ENCODE assay signal across 11 mouse cellular contexts in the genomic region with DNA sequence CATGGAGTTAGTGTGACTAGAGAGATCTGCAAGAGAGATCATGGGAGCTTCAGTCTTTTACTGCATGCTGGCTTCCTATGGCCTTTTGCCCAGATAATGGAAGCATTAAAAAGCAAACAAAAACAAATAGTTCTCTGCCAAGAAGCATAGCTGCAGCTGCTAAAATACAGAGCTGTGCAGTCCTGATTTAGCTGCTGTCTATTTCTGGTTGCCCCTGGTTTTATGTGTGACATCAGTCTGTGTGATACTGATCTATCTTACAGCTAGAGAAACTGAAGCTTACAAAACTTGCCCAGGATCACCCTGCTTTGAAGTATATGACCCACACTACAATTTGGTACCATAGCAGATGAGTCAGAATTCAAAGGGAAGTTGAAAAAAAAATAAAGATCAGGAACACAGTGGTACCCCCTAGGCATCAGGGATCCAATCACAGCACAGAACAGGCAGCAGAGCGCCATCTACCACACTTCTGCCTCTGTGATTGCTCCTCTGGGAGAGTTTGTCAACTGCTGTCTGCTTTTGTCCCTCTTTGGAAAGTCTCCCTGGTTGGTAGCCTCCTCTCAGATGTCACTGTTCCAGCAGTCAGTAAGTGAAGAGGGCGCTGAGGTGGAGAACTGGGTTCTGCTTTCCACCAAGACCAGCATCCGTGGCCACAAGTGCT. TPM values are rescaled to one million over a fixed set of nuclear protein-coding genes. Genes with fewer than 3 reads are reported as not detected.
A peak's percentile ranks its signal among the peaks of the same experiment; 100 is the strongest.
DNase-seq lines count a peak whose midpoint lies in the region; ATAC-seq and TF ChIP-seq lines count a peak whose summit lies in the region.
"Had no signal": no experiment of that assay in that cellular context is flagged by ENCODE, and none has a peak within 500 bp of the region (broad histone marks: within the 10 kb centered on the region; RNA-seq: fewer than 3 reads in every experiment).

No protein-coding gene starts in this region.

- ATAC-seq in hindbrain, postnatal 0 days = no peak
- no peak for ATAC-seq in hindbrain, embryonic 11.5 days (ENCODE audit: low FRiP score)
- ATAC-seq: activated CD4-positive, CD25-positive, alpha-beta regulatory T cell, adult 4 months had no signal

- TF ChIP-seq CTCF in hindbrain, postnatal 0 days (IDR thresholded peaks at IDR 0.05; ENCODE audit: low read depth) = no peak
- TF ChIP-seq CTCF in lung, adult 2 months (IDR thresholded peaks at IDR 0.05; ENCODE audit: insufficient read depth, low read length) = 0 out of 2 replicates have a peak, but pooled peaks have one; percentile 3

- no peaks in the 10 kb centered on the region for H3K27me3 ChIP-seq in hindbrain, postnatal 0 days (ENCODE audit: insufficient read depth, low read length)
- no peaks in the 10 kb centered on the region for H3K27me3 ChIP-seq in hindbrain, embryonic 11.5 days (ENCODE audit: control insufficient read depth, insufficient read depth, low read length)
- H3K27me3 ChIP-seq in myocyte (ENCODE audit: control insufficient read depth, insufficient read depth, insufficient read length) = no peaks in the 10 kb centered on the region
- H3K27me3 ChIP-seq: hindbrain, embryonic 12.5 days had no signal

- no peak overlapping the region for H3ac ChIP-seq in myocyte (ENCODE audit: control insufficient read depth, insufficient read length)

- DNase-seq in hindbrain, postnatal 0 days (ENCODE audit: low spot score) = peak; percentile 23
- no peak for DNase-seq in hindbrain, embryonic 11.5 days (ENCODE audit: low spot score)
- DNase-seq in lung, adult 2 months = no peak
- DNase-seq in lung, postnatal 25 days (ENCODE audit: low spot score) = no peak
- peak; percentile 82 for DNase-seq in adipocyte (ENCODE audit: low spot score)
- DNase-seq in testis, postnatal 10 days (ENCODE audit: low spot score) = no peak
- DNase-seq: retina, postnatal 1 day had no signal

- H3K9ac ChIP-seq in hindbrain, postnatal 0 days (replicated peaks; ENCODE audit: low read length) = no peak overlapping the region
- H3K9ac ChIP-seq in hindbrain, embryonic 11.5 days (ENCODE audit: low read depth, low read length) = no peak overlapping the region
- H3K9ac ChIP-seq: hindbrain, embryonic 12.5 days had no signal

- H3K4me3 ChIP-seq in hindbrain, postnatal 0 days (ENCODE audit: low read length) = no peak overlapping the region
- no peak overlapping the region for H3K4me3 ChIP-seq in hindbrain, embryonic 11.5 days (ENCODE audit: low read depth, low read length)
- no peak overlapping the region for H3K4me3 ChIP-seq in lung, adult 2 months (replicated peaks; ENCODE audit: extremely low read depth, low read depth, low read length)
- H3K4me3 ChIP-seq in myocyte = no peak overlapping the region
- H3K4me3 ChIP-seq: forebrain, embryonic 10.5 days; hindbrain, embryonic 12.5 days had no signal

- H3K4me1 ChIP-seq in hindbrain, postnatal 0 days (ENCODE audit: insufficient read depth, low read length) = no peaks in the 10 kb centered on the region
- H3K4me1 ChIP-seq in hindbrain, embryonic 11.5 days (replicated peaks; ENCODE audit: control insufficient read depth, insufficient read depth, low read length) = no peaks in the 10 kb centered on the region
- H3K4me1 ChIP-seq in lung, adult 2 months (ENCODE audit: control insufficient read depth, insufficient read depth, low read length) = peaks cover 24% of the 10 kb centered on the region
- H3K4me1 ChIP-seq: forebrain, embryonic 10.5 days; hindbrain, embryonic 12.5 days had no signal

- H3K27ac ChIP-seq in hindbrain, postnatal 0 days = 0 out of 2 replicates have a peak overlapping the region, but pooled peaks have one; percentile 26
- no peak overlapping the region for H3K27ac ChIP-seq in hindbrain, embryonic 11.5 days (ENCODE audit: low read depth, low read length)
- H3K27ac ChIP-seq: forebrain, embryonic 10.5 days; hindbrain, embryonic 12.5 days had no signal

- no peak for TF ChIP-seq POLR2A in lung, adult 2 months (IDR thresholded peaks at IDR 0.05; ENCODE audit: borderline replicate concordance, extremely low read depth, low read depth, low read length)
- no peak for TF ChIP-seq POLR2A in myocyte (IDR thresholded peaks at IDR 0.05; ENCODE audit: insufficient read length, low read depth)

- no peak overlapping the region for H3K4me2 ChIP-seq in hindbrain, postnatal 0 days (ENCODE audit: low read depth, low read length)
- H3K4me2 ChIP-seq in hindbrain, embryonic 11.5 days (replicated peaks; ENCODE audit: low read depth, low read length) = no peak overlapping the region
- H3K4me2 ChIP-seq in myocyte (ENCODE audit: low read depth) = peak overlapping the region; percentile 51
- H3K4me2 ChIP-seq: hindbrain, embryonic 12.5 days had no signal

- H3K79me2 ChIP-seq in myocyte (ENCODE audit: control insufficient read depth, insufficient read depth) = peaks cover 6% of the 10 kb centered on the region

- H3K9me3 ChIP-seq in hindbrain, postnatal 0 days (ENCODE audit: low read length) = no peaks in the 10 kb centered on the region
- no peaks in the 10 kb centered on the region for H3K9me3 ChIP-seq in hindbrain, embryonic 11.5 days (ENCODE audit: control insufficient read depth, low read length)
- H3K9me3 ChIP-seq: forebrain, embryonic 10.5 days; hindbrain, embryonic 12.5 days had no signal

- WGBS in hindbrain, postnatal 0 days = 69% methylated on average over 3 of the region's 3 CpGs
- 78% methylated on average over 3 of the region's 3 CpGs for WGBS in hindbrain, embryonic 11.5 days
- WGBS in lung, adult 2 months = 59% methylated on average over 3 of the region's 3 CpGs

- no peaks in the 10 kb centered on the region for H3K36me3 ChIP-seq in hindbrain, postnatal 0 days (ENCODE audit: insufficient read depth, low read length)
- H3K36me3 ChIP-seq in hindbrain, embryonic 11.5 days (ENCODE audit: control insufficient read depth, insufficient read depth, low read length) = no peaks in the 10 kb centered on the region
- H3K36me3 ChIP-seq in myocyte (ENCODE audit: control insufficient read depth, insufficient read depth) = no peaks in the 10 kb centered on the region
- H3K36me3 ChIP-seq: forebrain, embryonic 10.5 days; hindbrain, embryonic 12.5 days had no signal

TF ChIP-seq in myocyte, 11 proteins besides CTCF, POLR2A, EP300 and RAD21:
- TF ChIP-seq MAX (IDR thresholded peaks at IDR 0.05; ENCODE audit: low read depth) (no peak), E2F4 (IDR thresholded peaks at IDR 0.05; ENCODE audit: insufficient read depth) (no peak), CEBPB (IDR thresholded peaks at IDR 0.05; ENCODE audit: insufficient read depth, poor library complexity, severe bottlenecking) (no peak), REST (IDR thresholded peaks at IDR 0.05; ENCODE audit: insufficient read depth, insufficient read length) (no peak), POLR2AphosphoS2 (IDR thresholded peaks at IDR 0.05; ENCODE audit: insufficient read length, low read depth) (no peak), TCF12 (IDR thresholded peaks at IDR 0.05; ENCODE audit: insufficient read depth, poor library complexity, severe bottlenecking) (no peak), MYOD1 (IDR thresholded peaks at IDR 0.05; ENCODE audit: control insufficient read depth in 1 of 3, insufficient read length in 2 of 3, low read depth in 2 of 3) (no peak), MYOG (IDR thresholded peaks at IDR 0.05; ENCODE audit: control insufficient read depth in 1 of 3, insufficient read depth in 1 of 3, insufficient read length in 2 of 3, low read depth in 2 of 3) (no peak), SRF (IDR thresholded peaks at IDR 0.05; ENCODE audit: control insufficient read depth, insufficient read length, low read depth) (no peak), TCF3 (IDR thresholded peaks at IDR 0.05; ENCODE audit: insufficient read length, low read depth) (no peak)

RNA-seq across cellular contexts. Expression of a gene that starts 34.7 kb away (rescaled TPM):
- 14.2 and 18.5 TPM in 2 replicates for total RNA-seq in hindbrain, postnatal 0 days (2014; rRNA removed)
- polyA plus RNA-seq in hindbrain, postnatal 0 days (2015; fragmentation: Nextera tagmentation; extraction: Ambion mirVana) = 3.1 TPM in 2 replicates
- polyA plus RNA-seq in hindbrain, embryonic 11.5 days (2014; fragmentation: Nextera tagmentation; extraction: Ambion mirVana) = 3.5 and 6.4 TPM in 2 replicates
- 28.3 and 34.7 TPM in 2 replicates for polyA plus RNA-seq in lung, adult 2 months (2012; rRNA removed)
- polyA plus RNA-seq in myocyte (2012; fragmentation: generic; extraction: Trizol) = 5.1 TPM

RNA-seq across cellular contexts. Expression of a gene that starts 54.3 kb away (rescaled TPM):
- 26.2 and 39.5 TPM in 2 replicates for total RNA-seq in hindbrain, postnatal 0 days (2014; rRNA removed)
- polyA plus RNA-seq in hindbrain, postnatal 0 days (2015; fragmentation: Nextera tagmentation; extraction: Ambion mirVana) = 26.6 and 28.4 TPM in 2 replicates
- 34.0 and 39.3 TPM in 2 replicates for polyA plus RNA-seq in hindbrain, embryonic 11.5 days (2014; fragmentation: Nextera tagmentation; extraction: Ambion mirVana)
- 9.3 and 12.9 TPM in 2 replicates for polyA plus RNA-seq in lung, adult 2 months (2012; rRNA removed)
- polyA plus RNA-seq in myocyte (2012; fragmentation: generic; extraction: Trizol) = 12.5 TPM

RNA-seq across cellular contexts. Expression of a gene that starts 54.4 kb away (rescaled TPM):
- 21.2 and 22.7 TPM in 2 replicates for total RNA-seq in hindbrain, postnatal 0 days (2014; rRNA removed)
- polyA plus RNA-seq in hindbrain, postnatal 0 days (2015; fragmentation: Nextera tagmentation; extraction: Ambion mirVana) = 36.4 and 37.2 TPM in 2 replicates
- polyA plus RNA-seq in hindbrain, embryonic 11.5 days (2014; fragmentation: Nextera tagmentation; extraction: Ambion mirVana) = 36.0 and 40.6 TPM in 2 replicates
- 2.1 and 3.2 TPM in 2 replicates for polyA plus RNA-seq in lung, adult 2 months (2012; rRNA removed)
- polyA plus RNA-seq in myocyte (2012; fragmentation: generic; extraction: Trizol) = 4.4 TPM

Comparison
In these comparisons a context has a peak if more than half of its experiments do, and no peak if none do; other contexts are left out.
1. DNase-seq: peak in hindbrain, postnatal 0 days (single experiment) and adipocyte (single experiment); none in hindbrain, embryonic 11.5 days (single experiment), lung, adult 2 months (single experiment), lung, postnatal 25 days (single experiment) and testis, postnatal 10 days (single experiment).